Mouse (Mus musculus): Measurements from ENCODE around the gene Fiz1.
"Not testable (repeated sequence)": the region's sequence is repeated elsewhere in the genome, so short reads cannot be mapped to it uniquely, and the experiment has no call there.

The Fiz1 gene

GRCm38 (mm10) chr7:5037467-5037866 lies 23.0 kb upstream of the Fiz1 start:
- DNase-seq (ENCODE audit: low spot score), result no peak

GRCm38 (mm10) chr7:5037026-5037425 lies 22.5 kb upstream of the Fiz1 start:
- DNase-seq (ENCODE audit: low spot score), result no peak

GRCm38 (mm10) chr7:5036136-5036535 lies 21.6 kb upstream of the Fiz1 start:
- no peak for DNase-seq (ENCODE audit: low spot score)

- DNase-seq (ENCODE audit: low spot score), result no peak
Measured at GRCm38 (mm10) chr7:5035628-5036027, 21.1 kb upstream of the Fiz1 start.

- no peak for DNase-seq (ENCODE audit: low spot score)
Measured at GRCm38 (mm10) chr7:5033818-5034217, 19.3 kb upstream of the Fiz1 start, which contains the start of gene 4632433K11Rik. 4632433K11Rik (plus strand) TSS chr7:5034118.

- DNase-seq (ENCODE audit: low spot score), result no peak
Measured at GRCm38 (mm10) chr7:5031496-5031895, 17.0 kb upstream of the Fiz1 start.

GRCm38 (mm10) chr7:5030554-5031275 lies 16.2 kb upstream of the Fiz1 start:
- no peak for DNase-seq (ENCODE audit: low spot score)

GRCm38 (mm10) chr7:5029946-5030345 lies 15.4 kb upstream of the Fiz1 start:
- DNase-seq (ENCODE audit: low spot score), result no peak

GRCm38 (mm10) chr7:5029543-5029942 lies 15.0 kb upstream of the Fiz1 start:
- no peak for DNase-seq (ENCODE audit: low spot score)

GRCm38 (mm10) chr7:5021197-5021596 lies 6.7 kb upstream of the Fiz1 start:
- DNase-seq (ENCODE audit: low spot score), result no peak

- no peak for DNase-seq (ENCODE audit: low spot score)
Measured at GRCm38 (mm10) chr7:5020685-5021084, 6.2 kb upstream of the Fiz1 start.

- peak; percentile 99 for DNase-seq (ENCODE audit: low spot score)
Measured at GRCm38 (mm10) chr7:5020000-5020681, 5.6 kb upstream of the Fiz1 start, which contains the start of the genes Zfp865 and Ccdc106. Zfp865 (plus strand) TSS chr7:5020376. Ccdc106 (plus strand) TSS chr7:5020553.

GRCm38 (mm10) chr7:5019576-5019975 lies 5.1 kb upstream of the Fiz1 start:
- not testable (repeated sequence) for DNase-seq (ENCODE audit: low spot score)

GRCm38 (mm10) chr7:5017931-5018330 lies 3.4 kb upstream of the Fiz1 start:
- no peak for DNase-seq (ENCODE audit: low spot score)

- no peak for DNase-seq (ENCODE audit: low spot score)
Measured at GRCm38 (mm10) chr7:5017352-5017751, 2.9 kb upstream of the Fiz1 start.

GRCm38 (mm10) chr7:5016920-5017319 lies 2.4 kb upstream of the Fiz1 start:
- no peak for DNase-seq (ENCODE audit: low spot score)

GRCm38 (mm10) chr7:5016057-5016456 lies 1.6 kb upstream of the Fiz1 start:
- DNase-seq (ENCODE audit: low spot score), result no peak

GRCm38 (mm10) chr7:5015118-5016001 lies 863 bp upstream of the Fiz1 start, which contains the start of gene Gm44973:
Gm44973 (plus strand) TSS chr7:5015496.
- peak; percentile 98 for DNase-seq (ENCODE audit: low spot score)

GRCm38 (mm10) chr7:5012681-5013513 lies 1.6 kb downstream of the Fiz1 start:
- no peak for DNase-seq (ENCODE audit: low spot score)

- no peak for DNase-seq (ENCODE audit: low spot score)
Measured at GRCm38 (mm10) chr7:5008229-5008628, 6.3 kb downstream of the Fiz1 start.

GRCm38 (mm10) chr7:5002876-5003275 lies 11.6 kb downstream of the Fiz1 start:
- not testable (repeated sequence) for DNase-seq (ENCODE audit: low spot score)
